Mouse (Mus musculus) embryo, embryonic 11.5 days (tissue): Measurements from ENCODE around the gene Ttc39a.
"Not testable (repeated sequence)": the region's sequence is repeated elsewhere in the genome, so short reads cannot be mapped to it uniquely, and the experiment has no call there.

ENCODE experiments used
- DNase-seq: peaks from one replicate; pipeline ENCODE4 v3.0.0-alpha.2; 2012; ENCODE audit warnings: low read depth, low spot score

Ttc39a gene

DNA sequence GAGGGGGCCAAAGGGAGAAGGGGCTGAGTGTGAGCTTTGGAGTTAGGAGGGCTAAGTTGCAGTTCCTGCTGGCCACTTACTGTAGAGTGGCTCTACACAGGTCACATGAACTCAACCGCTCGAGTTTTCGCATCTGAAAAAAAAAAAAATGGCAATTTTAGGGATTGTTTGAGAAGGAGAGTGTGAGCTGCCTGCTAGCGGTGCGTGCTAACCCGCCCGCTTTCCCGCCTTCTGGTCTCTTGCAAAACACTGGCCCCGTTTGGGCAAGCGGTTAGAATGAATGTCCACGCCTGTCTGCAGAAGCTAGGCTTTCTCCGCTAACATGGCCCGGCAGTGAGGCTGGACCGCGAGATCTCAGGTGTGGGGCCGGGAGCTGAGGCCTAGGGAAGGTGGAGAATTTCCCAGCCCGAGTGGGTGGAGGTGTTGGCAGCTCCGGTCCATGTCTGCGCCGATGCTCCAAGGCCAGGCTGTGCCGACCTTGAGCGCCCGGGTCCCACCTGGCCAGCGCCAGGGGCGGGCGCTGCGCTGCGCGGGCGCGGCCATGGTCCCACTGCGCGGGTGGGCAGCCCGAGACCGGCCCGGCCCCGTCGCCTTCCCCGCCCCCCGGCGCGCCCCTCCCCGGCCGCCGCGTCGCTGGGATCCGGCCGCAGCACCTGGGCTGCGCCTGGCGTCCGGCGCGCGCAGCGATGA lies at the start of gene Ttc39a:
Ttc39a (plus strand) TSS at position 138 of the 690 bp plus-strand sequence.
- peak; percentile 23 for DNase-seq

DNA sequence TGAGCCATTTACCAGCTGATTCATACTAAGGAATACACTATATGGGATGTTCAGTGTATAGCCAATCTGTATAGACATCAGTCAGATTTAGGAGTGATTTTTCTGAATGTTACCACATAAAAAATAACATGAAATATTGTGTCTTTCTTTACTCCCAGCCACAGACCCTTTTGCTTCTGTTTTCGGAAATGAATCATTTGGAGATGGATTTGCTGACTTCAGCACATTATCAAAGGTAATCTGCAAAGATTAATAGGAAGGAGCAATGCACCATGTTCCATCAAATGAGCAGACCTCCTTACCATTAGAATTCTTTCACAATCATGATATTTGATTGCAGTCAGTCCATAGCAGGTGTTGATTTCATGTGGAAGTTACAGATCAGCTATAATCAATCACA lies 28.3 kb upstream of the Ttc39a start:
- DNase-seq, result no peak

DNA sequence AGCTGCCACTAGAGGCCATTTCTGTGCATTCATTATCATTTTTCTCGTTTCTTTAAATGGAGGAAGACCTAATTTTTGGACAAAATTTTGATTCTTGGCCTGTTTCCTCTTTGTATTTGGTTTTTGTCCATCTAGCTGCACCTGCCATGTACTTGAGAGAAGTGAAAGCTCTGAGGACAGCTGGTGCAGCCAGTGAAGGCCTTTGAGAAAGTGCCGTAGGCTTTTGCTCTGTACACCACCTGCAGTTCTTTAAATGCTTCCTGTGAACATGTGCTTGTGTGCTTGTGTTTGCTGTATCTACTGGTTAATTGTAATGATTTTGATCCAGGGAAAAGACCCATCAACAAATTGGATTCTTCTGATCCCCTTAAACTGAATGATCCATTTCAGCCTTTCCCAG lies 24.0 kb upstream of the Ttc39a start:
- no peak for DNase-seq

GRCm38 (mm10) chr4:109385599-109385998 lies 20.8 kb upstream of the Ttc39a start:
- no peak for DNase-seq

GRCm38 (mm10) chr4:109393229-109393779 lies 13.1 kb upstream of the Ttc39a start:
- no peak for DNase-seq

DNA sequence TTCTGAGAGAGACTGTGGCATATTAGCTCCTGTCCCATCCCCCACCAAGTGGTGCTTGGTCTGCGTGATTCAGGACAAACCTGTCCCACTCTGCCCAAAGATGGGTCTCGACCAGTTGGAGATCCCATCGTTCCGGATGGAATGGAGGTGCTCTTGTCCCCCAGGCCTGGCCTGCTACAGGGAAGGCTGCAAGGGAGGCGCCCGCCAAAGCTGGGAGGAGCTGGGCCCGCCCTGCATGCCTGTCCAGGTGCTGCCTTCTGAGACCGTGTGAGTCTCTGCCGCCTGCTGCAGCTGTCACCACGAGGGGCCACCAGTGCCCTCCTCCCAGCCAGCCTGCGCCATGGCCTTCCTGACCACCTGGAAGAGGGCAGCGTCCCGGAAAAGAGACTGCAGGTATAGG lies 12.5 kb upstream of the Ttc39a start:
- DNase-seq, result no peak

DNA sequence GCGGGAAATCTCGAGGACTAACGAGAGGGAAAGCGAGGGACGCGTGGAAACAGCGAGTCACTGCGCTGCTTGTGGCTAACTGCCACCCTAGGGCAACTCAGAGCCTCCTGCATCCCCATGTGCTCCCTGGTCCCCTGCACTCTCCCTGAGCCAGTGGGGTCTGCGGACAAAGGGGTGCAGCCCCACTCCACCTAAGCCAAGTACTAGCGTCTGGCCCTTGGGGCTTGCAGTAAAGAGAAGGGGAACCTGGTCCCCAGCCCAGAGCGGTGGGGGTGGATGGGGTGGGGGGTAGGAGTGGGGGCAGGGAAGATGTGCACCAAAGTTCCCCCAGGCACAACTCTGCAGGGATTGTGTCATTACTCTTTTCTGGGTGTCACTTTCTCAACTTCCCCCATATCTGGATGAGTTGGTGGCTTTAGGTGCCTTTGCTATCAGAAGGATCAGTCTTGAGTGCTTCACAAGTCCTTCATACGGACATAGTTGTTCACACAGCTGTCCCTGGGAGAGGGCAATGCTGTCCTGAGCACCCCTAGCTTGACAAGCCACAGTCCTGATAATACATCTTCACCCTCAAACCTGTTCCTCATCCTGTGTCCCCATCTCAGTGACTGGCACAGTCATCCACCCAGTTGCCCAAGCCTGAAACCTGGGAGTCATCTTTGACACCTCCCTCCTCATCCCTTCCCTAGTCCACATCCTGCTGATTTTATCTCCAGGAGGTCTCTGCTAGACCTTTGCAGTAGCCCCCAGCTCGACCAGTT lies 11.9 kb upstream of the Ttc39a start:
- no peak for DNase-seq

DNA sequence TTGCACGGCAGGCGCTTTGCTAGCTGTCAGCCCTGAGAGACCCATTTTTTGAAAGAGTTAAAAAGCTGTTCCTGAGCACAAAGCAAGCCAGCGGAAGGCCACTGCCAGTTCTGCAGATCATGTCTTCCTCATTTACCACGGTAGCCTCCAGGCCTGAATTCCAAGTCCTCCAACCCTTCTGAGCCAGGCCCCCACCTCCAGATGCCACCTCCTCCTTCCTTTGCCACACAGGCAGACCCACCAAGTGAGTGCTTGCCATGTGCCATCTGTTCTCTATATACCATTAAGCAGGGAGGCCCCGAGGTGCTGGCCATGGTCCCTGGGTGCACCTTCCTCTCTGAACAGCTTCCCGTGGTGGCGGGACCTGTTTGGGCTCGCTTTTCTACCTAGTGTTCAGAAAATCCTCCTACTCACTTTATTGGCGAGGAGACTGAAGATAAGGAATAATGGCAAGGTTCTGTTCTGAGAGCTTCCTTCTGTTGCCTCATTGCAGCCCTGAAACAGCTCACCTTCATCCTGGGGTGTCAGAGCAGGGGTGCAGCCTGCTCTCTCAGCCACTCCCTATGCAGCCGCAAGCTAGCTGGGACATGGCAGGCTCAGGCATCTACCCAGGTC lies 6.0 kb upstream of the Ttc39a start:
- DNase-seq, result no peak

GRCm38 (mm10) chr4:109401176-109401689 lies 5.2 kb upstream of the Ttc39a start:
- no peak for DNase-seq

DNA sequence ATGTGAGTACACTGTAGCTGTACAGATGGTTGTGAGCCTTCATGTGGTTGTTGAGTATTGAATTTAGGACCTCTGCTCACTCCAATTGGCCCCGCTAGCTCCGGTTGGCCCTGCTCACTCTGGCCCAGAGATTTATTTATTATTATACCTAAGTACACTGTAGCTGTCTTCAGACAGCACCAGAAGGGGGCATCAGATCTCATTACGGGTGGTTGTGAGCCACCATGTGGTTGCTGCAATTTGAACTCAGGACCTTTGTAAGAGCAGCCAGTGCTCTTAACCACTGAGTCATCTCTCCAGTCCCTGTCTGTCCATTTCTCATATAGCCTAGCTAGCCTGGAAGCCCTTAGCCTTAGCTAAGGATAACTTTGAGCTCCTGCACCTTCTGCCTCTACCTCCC lies 1.5 kb upstream of the Ttc39a start:
- not testable (repeated sequence) for DNase-seq

GRCm38 (mm10) chr4:109405415-109405814 lies 1.0 kb upstream of the Ttc39a start:
- no peak for DNase-seq

DNA sequence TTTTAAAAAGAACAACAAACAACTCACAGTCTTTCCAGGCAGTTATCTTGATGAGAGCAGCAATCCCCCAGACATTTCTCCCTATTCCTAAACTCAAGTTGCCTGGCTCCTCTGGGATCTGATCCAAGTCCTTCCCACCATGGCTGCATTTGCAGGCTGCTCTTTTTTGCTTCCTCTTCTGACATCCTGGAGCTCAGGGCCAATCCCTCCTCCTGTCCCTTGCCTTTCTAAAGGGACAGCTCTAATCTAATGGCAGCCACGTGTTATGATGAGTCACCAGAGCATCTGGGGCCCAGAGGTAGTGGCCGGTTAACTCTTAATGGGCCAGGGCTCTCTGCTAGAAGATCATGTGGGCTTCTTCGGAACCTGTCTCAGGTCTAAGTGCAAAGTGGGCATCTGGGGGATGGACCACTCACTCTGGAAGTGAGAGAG lies 353 bp upstream of the Ttc39a start:
- peak; percentile 23 for DNase-seq

DNA sequence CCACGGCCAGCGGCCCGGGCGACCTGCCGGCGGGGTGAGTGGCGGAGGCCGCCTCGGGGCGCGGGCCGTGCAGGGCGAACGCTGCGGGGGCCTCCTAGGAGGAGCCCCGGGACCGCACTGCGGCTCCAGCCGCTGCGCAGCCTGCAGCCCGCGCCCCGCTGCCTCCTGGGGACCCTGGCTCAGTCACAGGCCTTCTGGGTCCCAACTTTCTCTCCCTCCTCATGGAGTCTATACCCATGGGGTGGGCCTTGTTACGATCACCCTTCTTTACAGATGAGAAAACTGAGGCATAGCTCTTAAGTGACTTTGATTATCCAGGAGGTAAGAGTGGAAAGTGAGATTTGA lies 725 bp downstream of the Ttc39a start:
- DNase-seq, result no peak

- DNase-seq, result no peak
Observed at GRCm38 (mm10) chr4:109407701-109408485, 1.5 kb downstream of the Ttc39a start.

DNA sequence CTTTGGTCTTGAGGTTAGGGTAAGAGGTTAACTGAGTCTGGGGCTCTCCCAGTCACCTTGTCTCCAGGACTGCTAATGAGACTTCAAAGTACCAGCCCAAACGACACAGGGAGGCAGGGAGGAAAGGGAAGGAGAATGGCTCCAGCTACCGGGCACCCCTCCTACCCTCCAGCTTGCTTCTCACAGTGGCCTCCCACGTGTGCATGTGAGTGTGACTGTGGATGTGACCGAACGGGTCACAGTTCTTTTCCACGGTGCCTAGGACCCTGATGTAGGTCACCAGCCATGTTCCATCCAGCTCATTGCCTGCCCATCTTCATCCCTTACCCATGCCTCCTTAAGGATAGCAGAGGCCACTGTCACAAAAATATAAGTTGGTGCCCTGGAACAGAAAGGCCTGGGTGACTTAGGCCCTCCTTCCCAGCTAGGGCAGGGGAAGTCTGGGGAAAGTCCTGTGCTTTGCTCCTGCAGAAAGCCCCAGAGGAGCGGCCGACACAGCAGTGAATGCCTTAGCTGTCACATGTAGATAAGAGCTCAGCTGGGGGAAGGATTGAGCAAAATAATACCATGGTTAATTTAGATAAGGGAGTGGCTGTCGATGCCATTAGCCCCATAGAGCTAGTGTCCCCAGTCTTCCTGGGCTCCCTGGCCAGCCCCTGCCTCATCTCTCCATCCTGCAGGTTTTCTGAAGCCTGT lies 4.4 kb downstream of the Ttc39a start:
- no peak for DNase-seq

GRCm38 (mm10) chr4:109411377-109411967 lies 5.0 kb downstream of the Ttc39a start:
- no peak for DNase-seq

DNA sequence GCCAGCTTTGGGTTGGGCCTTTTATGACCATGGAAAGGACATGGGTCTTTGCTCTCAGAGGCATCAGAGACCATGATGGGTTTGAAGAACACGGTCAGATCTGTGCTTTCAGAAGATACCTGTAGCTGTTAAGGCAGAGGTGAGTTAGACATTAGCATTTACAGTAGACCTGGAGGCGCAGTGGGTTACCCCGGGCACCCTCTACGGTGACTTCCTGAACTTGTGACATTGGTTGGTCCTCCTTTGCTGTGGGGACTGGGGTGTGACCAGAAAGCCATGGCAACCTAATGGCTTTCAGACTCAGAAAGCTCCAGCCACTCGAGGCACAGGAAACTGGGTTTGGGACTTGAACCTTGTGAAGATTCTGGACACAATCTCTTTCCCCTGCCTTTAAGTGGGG lies 5.8 kb downstream of the Ttc39a start:
- DNase-seq, result no peak

- no peak for DNase-seq
Observed at GRCm38 (mm10) chr4:109417998-109418397, 11.6 kb downstream of the Ttc39a start.

DNA sequence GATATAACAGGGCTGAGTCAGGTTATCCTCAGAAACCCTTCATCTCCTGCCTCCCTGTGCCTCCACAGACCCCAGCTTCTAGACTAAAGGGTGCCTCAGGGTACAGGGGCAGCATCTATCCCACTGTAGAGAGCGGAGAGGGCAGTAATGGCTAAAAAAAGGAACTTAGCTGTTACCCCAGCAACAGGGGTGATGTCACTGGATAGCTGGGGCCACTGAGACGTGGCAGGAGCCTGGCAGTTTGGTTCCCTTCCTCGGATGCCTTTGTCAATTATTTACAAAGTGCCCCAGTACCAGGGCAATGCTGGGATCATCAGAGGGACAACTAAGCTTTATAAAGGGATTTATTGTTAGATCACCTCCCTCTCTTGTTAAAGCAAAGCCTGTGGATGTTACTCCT lies 12.6 kb downstream of the Ttc39a start:
- no peak for DNase-seq

- no peak for DNase-seq
Observed at GRCm38 (mm10) chr4:109419563-109419962, 13.1 kb downstream of the Ttc39a start.
